Comparison of ENCODE assay signal across 10 mouse cellular contexts in the genomic region with DNA sequence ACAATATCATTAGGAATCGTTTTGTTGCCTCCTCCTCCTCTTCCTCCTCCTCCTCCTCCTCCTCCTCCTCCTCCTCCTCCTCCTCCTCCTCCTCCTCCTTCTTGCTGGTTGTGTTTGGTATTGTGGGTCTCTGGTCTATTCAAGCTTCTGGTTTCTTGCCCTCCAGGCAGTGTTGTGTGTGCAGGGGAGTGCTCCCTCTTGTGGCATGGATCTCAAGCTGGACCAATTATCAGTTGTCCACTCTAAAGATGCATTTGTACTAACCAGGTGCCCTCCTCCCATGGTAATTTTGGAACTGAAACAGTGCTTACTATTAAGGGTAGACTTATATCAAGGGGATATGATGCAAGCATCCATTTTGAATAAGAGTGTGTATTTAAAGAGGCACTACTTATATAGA. TPM values are rescaled to one million over a fixed set of nuclear protein-coding genes. Genes with fewer than 3 reads are reported as not detected.
DNase-seq lines count a peak whose midpoint lies in the region; ATAC-seq and TF ChIP-seq lines count a peak whose summit lies in the region.
"Had no signal": no experiment of that assay in that cellular context is flagged by ENCODE, and none has a peak within 500 bp of the region (broad histone marks: within the 10 kb centered on the region; RNA-seq: fewer than 3 reads in every experiment).

No protein-coding gene starts in this region.

- H3K9me3 ChIP-seq in hindbrain, embryonic 10.5 days, result no peaks in the 10 kb centered on the region
- H3K9me3 ChIP-seq in hindbrain, embryonic 11.5 days (ENCODE audit: control insufficient read depth, low read length), result no peaks in the 10 kb centered on the region
- H3K9me3 ChIP-seq: lung, embryonic 15.5 days had no signal

- DNase-seq in hindbrain, embryonic 10.5 days (ENCODE audit: low spot score), result peak; percentile 6
- DNase-seq in hindbrain, embryonic 11.5 days (ENCODE audit: low spot score), result no peak
- DNase-seq in ovary, postnatal 36 days (ENCODE audit: low spot score), result peak; percentile 18
- DNase-seq in ovary, postnatal 14 days (ENCODE audit: low spot score), result no peak
- peak; percentile 35 for DNase-seq in retina, postnatal 1 day
- DNase-seq in right cerebral cortex, postnatal 25 days, result no peak
- DNase-seq: spleen, adult 18-20 months; thymus, postnatal 36 days had no signal

- no peak overlapping the region for H3K4me3 ChIP-seq in hindbrain, embryonic 10.5 days
- H3K4me3 ChIP-seq in hindbrain, embryonic 11.5 days (ENCODE audit: low read depth, low read length), result no peak overlapping the region
- H3K4me3 ChIP-seq in bone marrow, adult 2 months (replicated peaks; ENCODE audit: control insufficient read depth, low read depth, low read length), result no peak overlapping the region
- H3K4me3 ChIP-seq: lung, embryonic 15.5 days had no signal

- H3K9ac ChIP-seq in hindbrain, embryonic 11.5 days (ENCODE audit: low read depth, low read length), result no peak overlapping the region
- H3K9ac ChIP-seq: lung, embryonic 15.5 days had no signal

- no peaks in the 10 kb centered on the region for H3K36me3 ChIP-seq in hindbrain, embryonic 10.5 days
- no peaks in the 10 kb centered on the region for H3K36me3 ChIP-seq in hindbrain, embryonic 11.5 days (ENCODE audit: control insufficient read depth, insufficient read depth, low read length)
- H3K36me3 ChIP-seq: lung, embryonic 15.5 days had no signal

- peak; percentile 57 for TF ChIP-seq CTCF in bone marrow, adult 2 months (IDR thresholded peaks at IDR 0.05; ENCODE audit: control insufficient read depth, insufficient read depth, low read length)

- 72% methylated on average over 1 of the region's 1 CpGs for WGBS in hindbrain, embryonic 10.5 days
- 88% methylated on average over 1 of the region's 1 CpGs for WGBS in hindbrain, embryonic 11.5 days
- WGBS in bone marrow, adult 2 months, result 50% methylated on average over 1 of the region's 1 CpGs

- H3K4me1 ChIP-seq in hindbrain, embryonic 10.5 days (replicated peaks), result no peaks in the 10 kb centered on the region; the same call in 1 of the 2 replicates
- H3K4me1 ChIP-seq in hindbrain, embryonic 11.5 days (replicated peaks; ENCODE audit: control insufficient read depth, insufficient read depth, low read length), result no peaks in the 10 kb centered on the region
- H3K4me1 ChIP-seq in bone marrow, adult 2 months (ENCODE audit: control insufficient read depth, insufficient read depth, low read length), result no peaks in the 10 kb centered on the region; the same call in 1 of the 2 replicates
- H3K4me1 ChIP-seq: lung, embryonic 15.5 days had no signal

- H3K27me3 ChIP-seq in hindbrain, embryonic 10.5 days (ENCODE audit: insufficient read depth, poor library complexity, severe bottlenecking), result peaks cover 4% of the 10 kb centered on the region; the same call in 1 of the 2 replicates
- no peaks in the 10 kb centered on the region for H3K27me3 ChIP-seq in hindbrain, embryonic 11.5 days (ENCODE audit: control insufficient read depth, insufficient read depth, low read length)
- H3K27me3 ChIP-seq: lung, embryonic 15.5 days had no signal

- TF ChIP-seq POLR2A in bone marrow, adult 2 months (IDR thresholded peaks at IDR 0.05; ENCODE audit: borderline replicate concordance, control insufficient read depth, low read depth, low read length), result no peak

- no peak for ATAC-seq in hindbrain, embryonic 11.5 days (ENCODE audit: low FRiP score)

- no peak overlapping the region for H3K27ac ChIP-seq in hindbrain, embryonic 10.5 days
- H3K27ac ChIP-seq in hindbrain, embryonic 11.5 days (ENCODE audit: low read depth, low read length), result no peak overlapping the region
- H3K27ac ChIP-seq in bone marrow, adult 2 months (ENCODE audit: control insufficient read depth, insufficient read depth, low read depth, low read length, poor library complexity), result no peak overlapping the region
- H3K27ac ChIP-seq: lung, embryonic 15.5 days had no signal

- H3K4me2 ChIP-seq in hindbrain, embryonic 11.5 days (replicated peaks; ENCODE audit: low read depth, low read length), result no peak overlapping the region
- H3K4me2 ChIP-seq: lung, embryonic 15.5 days had no signal

RNA-seq across cellular contexts. Expression of a gene that starts 14.7 kb away (rescaled TPM):
- polyA plus RNA-seq in hindbrain, embryonic 10.5 days (2016; fragmentation: Nextera tagmentation; extraction: Ambion mirVana), result 1.4 and 1.8 TPM in 2 replicates
- 1.2 and 1.3 TPM in 2 replicates for polyA plus RNA-seq in hindbrain, embryonic 11.5 days (2014; fragmentation: Nextera tagmentation; extraction: Ambion mirVana)
- polyA plus RNA-seq in bone marrow, adult 2 months (2011; ENCODE audit: insufficient read depth, insufficient read length, low replicate concordance, missing spikeins), result 0.47 and 1.2 TPM in 2 replicates

Comparison
In these comparisons a context has a peak if more than half of its experiments do, and no peak if none do; other contexts are left out.
1. DNase-seq: peak in hindbrain, embryonic 10.5 days (single experiment), ovary, postnatal 36 days (single experiment) and retina, postnatal 1 day (single experiment); none in hindbrain, embryonic 11.5 days (single experiment), ovary, postnatal 14 days (single experiment) and right cerebral cortex, postnatal 25 days (single experiment).